Mouse (Mus musculus) urinary bladder, adult 18-20 months (tissue): ENCODE data around the gene Mapk7.

Experiments used
- DNase-seq, 2 experiments: peaks; one replicate each; pipeline ENCODE4 v3.0.0; 2022; ENCODE audit warnings: low spot score in 2 of 2, mixed read lengths in 2 of 2

Gene Mapk7

GRCm38 (mm10) chr11:61465422-61465821 is 28.8 kb downstream of the Mapk7 start:
- no peak for DNase-seq

GRCm38 (mm10) chr11:61464071-61464470 is 30.1 kb downstream of the Mapk7 start:
- no peak for DNase-seq

- no peak for DNase-seq
Observed at GRCm38 (mm10) chr11:61449499-61450292, 44.5 kb downstream of the Mapk7 start.

DNA sequence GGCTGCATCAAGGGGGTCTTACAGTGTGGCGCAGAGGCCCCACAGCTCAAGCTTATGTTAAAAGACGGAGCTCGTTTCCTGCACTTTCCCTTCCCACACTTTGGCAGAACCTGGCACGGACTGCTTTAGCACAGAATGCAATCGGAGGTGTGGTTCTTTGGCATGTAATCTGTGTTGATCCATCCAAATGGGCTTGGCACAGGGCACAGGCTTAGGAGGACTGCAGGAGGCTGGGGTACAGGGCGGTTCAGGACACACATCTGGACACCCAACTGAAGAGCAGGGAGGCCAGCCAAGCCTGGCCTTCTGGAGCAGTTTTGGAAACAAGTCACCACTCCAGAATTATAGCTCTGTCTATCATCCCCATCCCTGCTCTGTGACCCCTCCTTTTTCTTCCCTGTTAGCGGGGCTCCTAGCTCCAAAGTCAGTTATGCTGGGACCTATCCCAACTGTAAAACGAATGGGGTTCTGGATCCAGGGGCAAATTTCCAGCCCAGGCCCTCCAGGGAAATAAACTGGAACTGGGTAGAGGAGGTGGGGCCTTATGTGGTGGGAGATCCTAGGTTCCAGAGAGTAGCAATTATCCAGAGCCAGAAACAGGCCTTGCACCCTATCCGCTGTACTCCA is 45.5 kb downstream of the Mapk7 start:
- no peak for DNase-seq

DNA sequence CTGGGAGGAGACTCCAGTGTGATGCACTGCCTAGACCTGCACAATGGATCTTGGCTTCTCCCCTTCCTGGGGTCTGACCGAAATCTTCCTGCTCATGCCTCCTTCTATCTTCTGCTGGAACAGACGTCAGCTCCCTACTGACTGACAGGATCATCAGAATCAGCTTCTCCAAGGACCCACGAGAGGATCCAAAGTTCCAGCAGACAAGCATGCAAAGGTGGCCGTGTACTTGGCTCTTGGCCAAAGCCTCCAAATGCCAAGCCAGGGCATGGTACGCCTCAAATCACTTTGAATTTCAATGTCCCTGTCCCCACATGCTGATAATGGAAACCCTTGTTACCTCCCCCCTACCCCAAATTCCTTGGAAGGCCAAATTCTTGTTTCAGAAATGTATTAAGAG is 46.2 kb downstream of the Mapk7 start:
- DNase-seq: no peak

- DNase-seq: no peak
Observed at GRCm38 (mm10) chr11:61447296-61447695, 46.9 kb downstream of the Mapk7 start.

DNA sequence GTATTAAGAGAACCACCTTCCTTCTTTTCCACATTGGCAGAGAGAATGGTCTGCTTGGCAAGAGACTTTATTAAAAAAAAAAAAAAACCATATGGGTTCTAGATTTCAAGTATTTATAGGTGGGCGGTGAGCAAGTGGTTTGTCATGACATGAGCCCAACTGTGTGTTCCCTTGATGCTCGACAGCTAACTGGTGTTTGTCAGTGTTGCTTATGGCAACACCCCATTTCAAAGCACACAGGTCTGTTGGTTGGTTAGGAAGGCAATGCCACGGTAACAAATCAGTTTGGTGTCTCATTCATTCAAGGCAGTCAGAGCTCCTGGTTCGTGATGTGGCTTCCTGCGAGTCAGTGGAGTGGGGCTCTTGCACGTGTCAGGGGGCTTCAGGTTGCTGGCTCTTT is 50.4 kb downstream of the Mapk7 start:
- DNase-seq: no peak

- DNase-seq: no peak
Observed at GRCm38 (mm10) chr11:61441670-61442069, 52.5 kb downstream of the Mapk7 start.

- no peak for DNase-seq
Observed at GRCm38 (mm10) chr11:61440416-61440815, 53.8 kb downstream of the Mapk7 start.

DNA sequence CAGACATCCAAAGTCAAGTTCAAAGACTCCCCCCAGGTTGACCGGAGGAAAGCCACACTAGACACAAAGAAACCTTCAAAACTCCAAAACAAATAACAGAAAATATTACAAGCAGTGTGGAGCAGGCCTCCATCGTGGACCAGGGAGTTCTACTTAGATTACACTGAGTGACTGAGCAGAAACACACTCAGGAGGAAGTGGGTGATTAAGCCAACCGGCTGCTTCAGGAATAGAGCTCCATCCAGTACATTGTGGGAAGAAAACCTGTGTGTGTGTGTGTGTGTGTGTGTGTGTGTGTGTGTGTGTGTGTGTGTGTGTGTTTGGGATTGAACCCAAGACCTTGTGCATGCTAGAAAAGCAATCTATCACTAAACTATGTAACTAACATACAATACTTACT is 55.0 kb downstream of the Mapk7 start:
- no peak for DNase-seq
